Mouse (Mus musculus): ENCODE data around the gene Fut2.
A peak's percentile ranks its signal among the peaks of the same experiment; 100 is the strongest.

Gene Fut2

DNA sequence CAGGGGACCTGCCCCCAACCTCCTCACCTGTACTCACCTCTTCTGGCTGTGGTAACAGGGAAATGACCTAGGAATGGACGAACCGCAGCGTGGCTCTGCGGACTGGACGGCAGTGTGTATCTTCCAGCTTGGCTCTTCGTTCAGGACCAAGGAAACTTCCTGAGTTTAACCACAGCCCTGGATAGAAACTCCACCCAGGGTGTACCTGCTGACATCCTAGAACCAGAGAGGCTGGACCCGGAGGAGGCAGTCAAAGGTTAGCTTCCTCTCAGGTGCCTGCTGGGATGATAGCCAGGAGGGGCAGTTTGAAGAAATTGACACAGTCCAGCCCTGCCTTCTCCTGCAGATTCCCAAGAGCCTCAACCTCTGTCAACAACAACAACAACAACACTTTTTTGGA is at the start of gene Fut2:
Fut2 (minus strand) TSS at position 234 of the 400 bp plus-strand sequence.
- no peak for DNase-seq

DNA sequence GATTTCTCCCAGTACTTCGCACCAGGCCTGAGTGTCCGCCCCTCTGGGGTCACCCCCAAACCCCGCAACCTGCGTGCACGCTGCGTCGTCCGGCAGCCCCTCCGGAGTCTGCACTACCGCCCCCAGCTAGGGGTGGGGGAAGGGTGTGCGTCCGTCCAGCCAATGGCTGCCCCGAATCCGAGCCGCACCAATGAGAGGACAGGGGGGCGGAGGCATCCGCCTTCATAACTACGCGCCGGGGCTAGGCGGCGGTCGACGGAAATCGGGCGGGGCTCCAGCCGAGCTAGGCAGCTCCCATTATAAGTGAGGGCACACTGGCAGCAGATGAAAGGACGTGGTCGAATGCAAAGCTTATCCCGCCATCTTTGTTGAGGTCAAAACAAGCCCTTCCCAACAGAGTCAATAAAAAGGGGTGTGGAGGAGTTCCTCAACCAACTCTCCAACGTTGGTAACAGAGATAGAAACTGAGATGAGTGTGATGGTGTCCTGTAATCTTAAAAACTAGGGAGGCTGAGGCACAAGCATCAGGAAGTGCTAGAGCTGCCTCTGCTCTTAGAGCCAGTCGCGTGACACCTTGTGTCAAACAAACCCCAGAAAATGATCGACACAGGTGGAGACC is 49.0 kb upstream of the Fut2 start, which contains the start of gene Rpl18:
Rpl18 (plus strand) TSS at position 368 of the 619 bp plus-strand sequence.
- DNase-seq: peak; percentile 99

DNA sequence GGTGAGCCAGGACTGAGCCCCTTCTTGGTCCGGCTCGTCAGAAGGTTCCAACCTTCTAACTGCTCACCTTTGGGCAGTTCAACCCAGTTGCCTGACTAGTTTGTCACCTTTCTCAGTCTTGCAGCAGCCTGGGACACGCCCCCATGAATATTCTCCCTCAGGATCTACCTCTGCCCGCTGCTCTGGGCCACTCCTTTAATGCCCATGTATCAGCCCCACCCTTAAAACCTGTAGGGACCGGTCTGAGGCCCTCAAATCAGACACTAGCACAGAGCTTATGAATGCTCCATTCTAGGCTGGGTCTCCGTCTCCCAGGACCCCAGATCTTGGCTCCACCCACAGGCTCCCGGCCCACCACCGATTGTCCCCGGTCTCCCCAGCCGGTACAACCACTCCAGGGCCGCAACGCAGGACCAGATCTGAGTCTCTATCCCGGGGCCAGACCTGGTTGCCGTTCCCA is 48.5 kb upstream of the Fut2 start:
- peak; percentile 85 for DNase-seq

DNA sequence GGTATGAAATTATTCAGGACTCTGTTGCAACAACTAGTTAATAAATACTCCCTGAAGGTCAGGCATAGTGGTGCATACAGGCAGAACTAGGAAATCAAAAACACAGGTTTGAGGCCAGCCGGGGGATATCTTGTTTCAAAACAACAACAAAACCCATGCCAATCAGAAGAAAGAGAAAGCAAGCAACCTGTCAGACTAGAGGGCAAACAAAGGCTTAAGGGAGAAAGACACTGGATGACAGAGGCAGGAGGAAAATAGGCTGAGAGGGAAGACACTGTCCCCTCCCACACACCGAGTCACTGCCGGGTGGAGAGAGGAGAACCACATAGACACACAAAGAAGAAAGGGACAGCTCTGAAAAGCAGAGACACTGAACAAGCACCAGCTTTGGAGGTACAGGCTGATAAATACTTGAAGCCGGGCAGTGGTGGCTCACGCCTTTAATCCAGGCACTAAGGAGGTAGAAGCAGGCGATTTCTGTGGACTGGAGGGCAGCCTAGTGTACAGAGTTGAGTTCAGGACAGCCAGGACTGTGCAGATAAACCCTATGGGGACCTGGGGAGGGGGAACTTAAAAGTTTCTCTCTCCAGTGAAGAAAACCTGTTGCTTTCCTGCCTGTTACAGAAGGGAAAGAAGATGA is 47.8 kb upstream of the Fut2 start:
- peak; percentile 50 for DNase-seq

DNA sequence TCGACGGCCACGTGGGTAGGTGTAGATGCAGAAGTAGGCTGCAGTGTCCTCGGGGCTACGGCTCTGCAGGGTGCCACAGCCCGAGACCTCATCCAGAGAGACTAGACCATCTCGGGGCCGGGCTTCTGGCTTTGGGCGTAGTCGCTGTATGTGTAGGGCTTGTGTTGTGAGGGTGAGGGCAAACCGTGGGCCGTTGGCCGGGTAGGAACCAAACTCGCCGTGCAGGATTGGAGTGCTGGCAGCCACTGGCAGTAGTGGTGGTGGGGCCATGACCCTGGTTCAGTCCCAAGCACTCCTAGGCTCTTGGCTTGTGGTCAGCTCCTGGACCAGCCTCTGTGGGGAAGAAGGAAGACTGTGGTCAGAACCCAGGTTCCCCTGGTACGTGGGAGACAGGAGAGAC is 47.2 kb upstream of the Fut2 start:
- peak; percentile 67 for DNase-seq

DNA sequence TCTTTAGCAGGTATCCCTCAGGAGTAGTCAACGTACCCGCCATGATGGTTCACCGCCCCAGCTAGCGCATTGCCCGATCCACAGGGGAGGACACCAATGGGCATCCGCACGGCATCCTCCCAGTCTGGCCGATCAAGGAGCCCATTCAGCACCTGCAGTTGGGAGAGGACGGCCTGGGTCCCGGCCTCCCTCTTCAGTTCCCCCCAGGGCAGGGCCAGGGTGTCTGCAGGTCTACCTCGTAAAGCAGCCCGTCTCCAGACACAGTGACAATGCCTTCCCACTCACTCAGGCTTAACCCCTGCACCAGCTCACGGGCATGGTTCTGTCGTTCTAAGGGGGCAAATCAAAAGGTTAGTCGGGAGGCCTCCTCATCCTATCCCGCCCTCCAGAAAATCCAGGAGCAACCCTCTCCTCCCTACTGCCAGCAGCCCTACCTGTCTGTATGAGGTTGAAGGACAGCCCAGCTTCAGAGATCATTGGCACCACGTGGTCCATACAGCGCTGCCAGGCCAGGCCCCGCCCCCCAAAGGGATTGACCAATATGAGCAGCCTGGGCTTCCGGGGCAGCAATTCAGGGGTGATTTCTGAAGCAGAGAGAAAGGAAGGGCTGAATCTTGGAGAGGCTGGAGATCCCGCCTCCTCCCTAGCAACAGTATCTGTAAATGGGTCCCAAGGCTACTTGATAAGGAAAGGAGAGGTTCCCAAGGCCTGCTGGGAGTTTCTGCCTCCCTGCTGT is 46.0 kb upstream of the Fut2 start:
- peak; percentile 96 for DNase-seq

DNA sequence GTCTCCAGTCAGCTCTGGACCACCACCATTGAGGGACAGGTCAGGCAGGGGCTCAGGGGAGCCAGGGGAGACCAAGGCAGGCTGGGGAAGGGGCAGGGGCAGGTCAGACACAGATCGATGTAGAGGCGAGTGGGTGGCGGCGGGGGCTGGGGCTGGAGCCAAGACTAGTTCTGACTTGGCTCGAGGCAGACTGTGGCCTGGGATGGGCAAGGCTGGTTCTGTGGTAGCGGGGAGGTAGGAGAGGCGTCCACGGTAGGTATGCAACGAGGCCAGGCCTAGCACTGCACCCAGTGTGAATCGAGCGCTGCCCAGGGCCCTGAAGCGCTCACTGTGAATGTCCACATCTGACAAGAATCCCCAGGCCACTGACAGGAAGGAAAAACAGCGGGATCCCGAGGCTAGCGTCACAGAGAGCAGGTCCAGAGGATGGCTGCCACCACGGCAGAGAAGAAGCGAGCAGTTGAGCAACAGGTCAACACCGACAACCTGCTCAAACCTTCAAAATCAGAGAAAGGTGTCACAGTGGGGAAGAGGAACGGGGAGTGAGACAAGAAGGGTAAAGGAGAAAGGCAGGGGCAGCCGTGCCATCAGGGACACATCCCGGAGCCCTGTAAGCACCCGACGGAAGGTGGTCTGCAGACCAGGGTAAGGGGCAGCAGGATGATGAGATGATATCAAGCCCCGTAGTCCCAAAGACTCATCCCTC is 45.3 kb upstream of the Fut2 start:
- DNase-seq: peak; percentile 66

DNA sequence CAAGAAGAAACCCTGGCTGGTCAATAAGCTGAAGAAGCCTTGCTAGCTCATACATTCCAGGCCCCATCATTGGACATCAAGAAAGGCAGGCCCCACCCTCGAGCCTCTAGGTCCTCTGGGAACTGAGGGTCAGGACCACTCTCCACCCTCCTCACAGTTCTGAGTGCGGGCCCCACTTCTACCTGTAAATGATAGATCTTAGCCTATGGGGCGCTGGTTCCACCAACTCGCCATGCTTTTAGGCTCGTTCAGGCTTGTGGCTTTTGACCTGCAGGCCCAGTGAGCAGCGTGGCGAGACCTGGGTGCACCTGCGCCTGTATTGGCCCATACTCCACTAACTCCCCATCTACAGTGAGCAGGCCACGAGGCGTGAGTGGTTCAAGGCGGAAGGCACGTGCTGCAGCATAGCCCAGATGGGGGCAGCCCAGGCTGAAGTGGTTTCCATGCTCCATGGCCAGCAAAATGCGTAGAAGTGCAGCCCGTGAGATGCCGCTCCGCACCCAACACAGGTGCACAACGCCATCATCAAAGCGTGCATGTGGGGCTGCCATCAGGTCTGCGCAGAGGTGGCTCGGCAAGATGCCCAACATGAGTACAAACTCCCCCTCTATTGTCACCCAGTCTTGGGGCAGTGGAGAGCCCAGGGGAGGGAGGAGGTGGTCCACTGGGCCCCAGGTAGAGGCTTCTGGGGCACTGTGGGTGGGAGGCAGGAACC is 44.4 kb upstream of the Fut2 start:
- peak; percentile 69 for DNase-seq

DNA sequence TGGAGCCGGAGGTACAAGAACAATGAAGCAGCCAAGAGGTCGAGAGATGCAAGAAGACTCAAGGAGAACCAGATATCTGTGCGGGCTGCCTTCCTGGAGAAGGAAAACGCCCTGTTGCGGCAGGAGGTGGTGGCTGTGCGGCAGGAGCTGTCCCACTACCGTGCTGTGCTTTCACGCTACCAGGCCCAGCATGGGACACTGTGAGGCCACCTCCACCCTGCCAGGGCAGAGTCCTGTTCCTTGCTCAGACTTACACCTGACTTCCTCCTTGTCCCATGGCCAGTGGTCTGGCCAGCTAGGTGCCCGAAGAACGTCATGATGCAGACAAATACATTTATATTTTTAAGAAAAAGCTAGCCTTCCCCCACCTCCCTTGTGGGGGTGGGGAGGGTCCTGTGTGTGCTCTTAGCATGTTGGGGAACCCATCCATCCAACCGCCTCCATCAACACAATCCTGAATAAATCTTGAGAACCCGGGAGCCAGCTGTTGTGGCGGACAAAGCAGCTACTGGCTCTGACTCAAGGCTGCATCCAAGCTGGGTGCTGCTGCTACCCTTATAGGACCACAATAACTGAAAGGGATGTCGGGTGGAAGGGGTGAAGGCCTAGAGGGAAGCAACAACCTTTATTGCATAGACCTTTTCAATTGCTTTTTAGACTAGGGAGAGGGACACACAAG is 43.6 kb upstream of the Fut2 start:
- DNase-seq: peak; percentile 48

DNA sequence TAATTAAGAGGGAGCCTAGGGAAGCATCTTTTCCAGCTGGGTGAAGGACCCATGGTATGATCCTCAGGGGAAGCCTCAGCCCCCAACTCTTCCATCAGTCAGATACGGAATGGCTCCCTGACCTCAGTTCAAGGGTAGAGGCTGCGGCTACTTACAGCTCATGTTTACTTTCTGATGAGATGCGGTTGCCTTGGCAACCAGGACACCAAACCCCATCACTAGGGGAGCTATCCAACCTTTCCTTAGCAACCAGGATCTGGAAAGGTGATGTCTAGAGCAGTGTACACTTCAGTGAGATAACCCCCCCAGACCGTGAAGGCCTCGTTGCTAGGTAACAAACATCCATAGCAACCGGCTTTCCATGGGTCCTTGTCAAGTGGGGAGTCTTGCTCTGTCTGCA is 42.8 kb upstream of the Fut2 start:
- DNase-seq: peak; percentile 59

DNA sequence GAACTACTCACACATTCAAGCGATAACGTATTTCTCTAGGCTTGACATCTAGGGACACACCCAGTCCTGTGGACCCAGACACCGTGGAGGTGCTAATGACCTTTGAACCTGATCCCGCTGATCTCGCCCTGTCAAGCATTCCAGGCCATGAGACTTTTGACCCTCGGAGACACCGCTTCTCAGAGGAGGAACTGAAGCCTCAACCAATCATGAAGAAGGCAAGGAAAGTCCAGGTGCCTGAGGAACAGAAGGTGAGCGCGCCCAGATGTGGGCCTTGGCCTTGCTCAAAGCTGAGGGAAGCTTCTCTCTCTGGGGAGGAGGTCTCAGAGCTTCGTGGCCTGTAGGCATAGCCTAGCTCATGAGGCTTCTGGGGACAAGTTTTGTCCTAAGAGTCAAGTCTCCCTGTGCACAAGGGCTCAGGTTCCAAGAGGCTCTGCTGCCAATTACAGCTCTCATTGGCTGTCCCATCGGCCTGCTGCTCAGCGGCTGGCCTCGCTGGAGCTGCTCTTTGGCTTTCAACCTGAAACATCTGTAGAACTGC is 42.1 kb upstream of the Fut2 start:
- peak; percentile 92 for DNase-seq

DNA sequence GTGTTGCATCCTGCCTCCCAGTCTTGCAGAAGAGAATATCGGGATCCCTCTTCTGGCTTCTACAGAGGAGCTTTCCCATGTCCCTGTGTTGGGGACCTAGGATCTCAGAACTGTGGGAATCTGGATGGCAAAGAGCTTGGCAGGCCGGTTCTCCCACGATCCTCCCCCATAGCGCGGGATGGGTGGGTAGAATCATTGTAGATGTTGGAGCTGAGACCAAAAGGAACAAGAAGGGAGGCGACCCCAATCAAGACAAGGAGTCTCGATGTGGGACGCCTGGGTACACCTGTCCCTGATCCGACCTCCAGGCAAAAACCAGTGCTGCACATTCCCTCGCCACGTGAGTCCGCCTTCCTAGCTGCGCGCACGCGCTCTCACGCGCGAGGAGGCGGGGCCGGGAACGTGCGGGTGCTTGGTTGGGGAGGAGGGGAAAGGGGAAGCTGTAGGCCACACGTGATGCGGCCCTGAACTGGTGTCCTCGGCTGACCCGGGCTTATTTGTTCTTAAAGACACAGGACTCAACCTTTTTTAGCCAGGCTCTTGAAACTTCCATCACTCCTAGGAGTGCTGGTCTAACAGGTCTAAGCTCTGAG is 41.3 kb upstream of the Fut2 start:
- peak; percentile 99 for DNase-seq

DNA sequence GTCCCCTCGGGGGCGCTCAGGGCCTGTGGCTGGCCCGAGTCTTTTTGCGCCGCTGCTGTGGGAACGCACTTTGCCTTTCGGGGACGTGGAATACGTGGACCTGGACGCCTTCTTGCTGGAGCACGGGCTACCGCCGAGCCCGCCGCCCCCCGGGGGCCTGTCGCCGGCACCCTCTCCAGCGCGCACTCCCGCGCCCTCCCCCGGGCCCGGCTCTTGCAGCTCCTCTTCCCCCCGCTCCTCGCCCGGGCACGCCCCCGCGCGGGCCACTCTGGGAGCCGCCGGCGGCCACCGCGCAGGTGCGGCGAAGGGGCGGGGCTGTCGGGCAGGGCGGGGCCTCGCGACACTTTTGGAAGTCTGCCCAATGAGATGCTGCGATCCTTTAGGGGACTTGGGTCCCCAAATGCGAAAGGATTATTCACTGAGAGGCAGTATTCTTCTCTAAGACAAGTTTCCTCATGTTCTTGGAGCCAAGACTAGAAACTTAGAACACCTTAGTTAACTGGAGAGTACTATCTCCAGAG is 40.6 kb upstream of the Fut2 start:
- DNase-seq: peak; percentile 92

DNA sequence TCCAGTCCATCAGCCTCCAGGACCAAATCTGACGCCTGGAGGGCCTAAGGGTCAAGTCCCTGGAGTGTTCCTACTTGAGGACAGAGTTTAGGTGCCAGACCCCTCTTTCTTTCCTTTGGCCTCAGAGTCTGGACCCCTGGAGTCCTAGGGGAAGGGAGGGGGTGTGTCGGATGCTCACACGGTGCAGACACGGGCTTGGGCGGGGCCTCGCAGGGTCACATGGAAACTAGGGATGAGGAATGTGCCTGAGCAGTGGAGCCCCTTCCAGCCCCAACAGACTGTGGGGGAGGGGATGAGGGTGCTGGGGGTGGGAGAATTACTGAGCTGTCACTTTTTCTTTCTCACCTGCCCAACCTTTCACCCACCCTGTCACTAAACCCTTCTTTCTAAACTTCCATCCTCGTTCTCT is 39.7 kb upstream of the Fut2 start:
- peak; percentile 96 for DNase-seq

DNA sequence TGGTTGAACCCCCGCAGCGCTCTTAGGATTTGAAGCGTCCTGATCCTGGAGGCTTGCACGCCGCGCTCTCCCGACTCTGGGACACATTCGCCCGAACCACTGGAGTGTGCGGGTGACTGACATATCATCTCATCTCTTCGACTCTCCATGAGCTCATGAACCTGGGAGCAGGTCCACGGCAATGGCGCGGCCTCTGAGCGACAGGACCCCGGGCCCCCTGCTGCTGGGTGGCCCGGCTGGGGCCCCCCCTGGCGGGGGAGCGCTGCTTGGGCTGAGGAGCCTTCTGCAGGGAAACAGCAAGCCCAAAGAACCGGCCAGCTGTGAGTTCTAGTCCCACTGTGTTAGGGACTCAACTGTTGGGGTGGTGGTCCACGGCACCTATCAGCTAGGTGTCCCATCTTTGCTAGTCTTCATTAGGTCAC is 39.3 kb upstream of the Fut2 start:
- no peak for DNase-seq

DNA sequence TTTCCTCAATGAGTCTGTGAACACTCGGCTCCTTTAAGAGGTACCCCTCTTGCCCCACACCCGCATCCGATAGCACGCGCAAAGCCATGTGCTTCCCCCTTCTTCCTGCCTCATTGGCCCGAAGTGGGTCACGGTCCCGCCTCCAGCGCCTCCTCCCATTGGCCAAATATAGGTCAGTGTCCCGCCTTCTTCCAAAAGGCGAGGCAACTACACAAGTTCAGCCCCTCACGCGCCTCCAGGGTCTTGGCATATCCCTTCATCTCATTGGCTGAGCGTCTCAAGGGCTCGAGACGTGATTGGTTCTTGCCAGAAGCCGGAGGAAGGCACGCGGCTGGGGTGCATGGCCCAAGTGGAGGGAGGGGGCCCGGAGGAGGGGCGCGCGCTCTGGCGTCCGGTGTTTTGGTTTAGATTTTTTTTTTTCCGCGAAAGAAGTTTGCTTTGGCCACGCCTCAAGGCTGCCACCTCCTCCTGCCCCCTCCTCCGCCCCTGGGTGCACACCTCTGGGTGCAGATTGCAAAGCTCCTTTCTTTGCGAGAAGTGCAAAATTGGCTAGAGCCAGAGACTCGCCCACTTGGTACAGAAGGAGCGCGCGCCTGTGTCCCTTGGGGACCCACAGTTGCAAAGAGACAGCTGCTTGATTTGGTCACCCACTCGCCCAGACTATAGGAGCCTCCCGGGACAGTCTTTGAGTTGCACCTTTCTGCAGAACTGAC is 38.7 kb upstream of the Fut2 start, which contains the start of gene Dbp:
Dbp (plus strand) TSS at position 359 of the 713 bp plus-strand sequence.
- DNase-seq: peak; percentile 100

DNA sequence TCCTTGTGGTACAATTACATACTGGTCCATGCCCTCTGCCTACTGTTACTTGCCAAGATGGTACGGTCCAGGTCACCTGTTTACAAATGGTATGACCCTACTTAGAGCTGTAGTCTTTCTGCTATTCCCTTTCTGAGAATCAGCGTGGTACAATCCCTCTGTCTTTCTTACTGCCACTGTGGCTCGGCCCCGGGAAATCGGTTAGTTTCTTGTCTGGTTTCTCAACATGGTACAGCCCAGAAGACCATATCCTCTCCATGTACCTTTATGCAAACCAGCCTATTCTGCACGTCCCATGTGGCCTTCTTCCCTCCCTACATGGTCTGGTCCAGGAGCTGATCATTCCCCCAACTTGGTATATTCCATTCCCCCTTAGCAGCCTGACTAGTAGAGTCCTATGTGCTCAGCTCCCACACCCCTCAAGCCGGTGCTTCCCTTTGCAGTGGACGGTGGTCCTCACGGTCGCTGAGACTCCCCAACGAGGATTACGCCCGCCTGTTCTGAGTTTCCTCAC is 37.9 kb upstream of the Fut2 start:
- DNase-seq: peak; percentile 86

DNA sequence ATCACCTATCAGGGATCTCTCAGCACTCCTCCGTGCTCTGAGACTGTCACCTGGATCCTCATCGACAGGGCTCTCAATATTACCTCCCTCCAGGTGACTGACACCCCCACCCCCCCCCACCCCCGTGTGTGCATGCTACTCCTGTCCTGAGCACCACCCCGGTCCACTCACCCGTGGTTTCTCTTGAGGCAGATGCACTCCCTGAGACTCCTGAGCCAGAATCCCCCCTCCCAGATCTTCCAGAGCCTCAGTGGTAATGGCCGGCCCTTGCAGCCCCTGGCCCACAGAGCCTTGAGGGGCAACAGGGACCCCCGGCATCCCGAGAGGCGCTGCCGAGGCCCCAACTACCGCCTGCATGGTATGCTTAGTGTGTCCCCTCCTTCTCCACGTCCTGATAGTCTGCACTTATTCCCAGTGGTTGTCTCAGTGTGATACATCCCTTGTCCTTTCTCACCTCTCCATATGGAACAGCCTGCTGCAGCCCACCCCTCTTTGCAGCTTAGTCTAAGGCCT is 37.4 kb upstream of the Fut2 start:
- no peak for DNase-seq

DNA sequence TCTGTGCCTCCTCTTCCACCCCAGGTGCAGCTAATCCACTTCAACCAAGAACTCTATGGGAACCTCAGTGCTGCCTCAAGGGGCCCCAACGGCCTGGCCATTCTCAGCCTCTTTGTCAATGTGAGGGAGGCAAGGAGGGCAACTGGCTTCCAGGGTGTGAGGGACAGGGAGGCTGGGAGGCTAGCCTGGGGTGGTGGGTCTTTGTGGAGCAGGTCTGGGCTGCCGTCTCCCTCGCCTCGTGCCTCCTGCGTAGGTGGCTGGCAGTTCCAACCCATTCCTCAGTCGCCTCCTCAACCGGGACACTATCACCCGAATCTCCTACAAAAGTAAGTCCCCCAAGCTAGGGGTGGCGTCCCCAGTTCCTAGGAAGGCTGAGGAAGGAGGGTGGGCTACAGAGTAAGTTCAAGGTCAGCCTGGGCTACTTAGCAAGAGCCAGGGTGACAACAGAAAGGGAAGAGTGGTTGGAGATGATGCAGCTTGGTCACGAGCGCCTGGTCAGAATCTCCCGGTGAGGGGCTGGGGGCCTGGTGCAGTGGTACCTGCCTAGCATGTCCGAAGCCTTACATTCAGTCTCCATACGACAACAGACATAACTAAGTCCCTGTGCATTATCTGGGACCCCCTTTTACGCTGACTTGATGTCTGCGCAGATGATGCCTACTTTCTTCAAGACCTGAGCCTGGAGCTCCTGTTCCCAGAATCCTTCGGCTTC is 36.8 kb upstream of the Fut2 start:
- peak; percentile 42 for DNase-seq

Measured in kidney, adult 11 months (tissue).